Mouse (Mus musculus): ENCODE data around the gene Wdr92.

DNA sequence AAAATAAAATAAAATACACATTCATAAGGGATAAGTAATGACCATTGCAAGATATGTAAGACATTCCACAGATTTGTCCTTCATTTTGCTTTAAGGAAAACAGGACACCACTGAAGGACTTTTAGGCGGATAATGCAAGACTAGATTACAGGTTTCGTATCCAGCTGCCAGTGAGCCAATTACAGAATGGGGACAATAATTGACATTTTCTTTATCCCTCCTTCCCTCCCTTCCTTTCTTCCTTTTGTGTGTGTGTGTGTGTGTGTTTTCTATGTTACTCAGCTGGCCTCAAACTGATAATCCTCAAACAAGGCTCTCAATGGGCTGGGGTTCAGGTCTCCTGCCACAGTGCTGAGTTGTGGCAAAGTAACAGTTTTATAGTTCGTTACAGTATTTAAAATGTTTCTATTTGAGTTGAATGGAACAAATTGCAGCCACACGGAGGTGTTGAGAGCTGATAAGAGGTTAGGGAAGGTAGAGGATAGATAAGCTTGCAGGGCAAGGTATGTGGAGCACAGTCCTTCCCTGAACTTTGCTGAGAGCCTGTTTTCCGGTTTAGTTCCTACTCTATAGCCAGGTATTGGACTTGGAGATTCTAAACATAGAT, 31.1 kb downstream of the Wdr92 start:
- TF ChIP-seq CTCF (IDR thresholded peaks at IDR 0.05; ENCODE audit: control insufficient read depth, insufficient read depth, insufficient replicate concordance, low read depth, low read length) (no peak), POLR2A (IDR thresholded peaks at IDR 0.05; ENCODE audit: control insufficient read depth, low read depth, low read length) (no peak)

Measured in testis, adult 2 months (tissue).